Mouse (Mus musculus) embryonic facial prominence, embryonic 14.5 days (tissue): ENCODE results near the gene Olfr550. TPM values are rescaled to one million over a fixed set of nuclear protein-coding genes. Genes with fewer than 3 reads are reported as not detected.
"Not testable (repeated sequence)": the region's sequence is repeated elsewhere in the genome, so short reads cannot be mapped to it uniquely, and the experiment has no call there.

Experiments used
- ATAC-seq: fragments of 200-750 bp; cut with Nextera tagmentation; 2 replicates; pipeline ENCODE4 v1.8.0; 2017; ENCODE audit warnings: low read depth, moderate number of reproducible peaks, moderate TSS enrichment
- DNase-seq: peaks from one replicate; pipeline ENCODE4 v3.0.0-alpha.2; 2015; ENCODE audit warnings: low spot score
- H3K27ac ChIP-seq: fragments of 300-500 bp; sonication (generic); replicated peaks from 2 replicates; pipeline ENCODE4 v1.5.1; 2014; ENCODE audit warnings: low read depth, mild to moderate bottlenecking, low read length, moderate library complexity
- H3K27me3 ChIP-seq: fragments of 300-500 bp; sonication (generic); replicated peaks from 2 replicates; pipeline ENCODE4 v1.6.1; 2014; ENCODE audit warnings: low read length; ENCODE audit not compliant: control insufficient read depth, insufficient read depth
- H3K36me3 ChIP-seq: fragments of 300-500 bp; sonication (generic); 2 replicates; pipeline ENCODE4 v1.6.1; 2014; ENCODE audit warnings: low read length, mixed read lengths; ENCODE audit not compliant: control insufficient read depth, insufficient read depth
- H3K4me1 ChIP-seq: fragments of 300-500 bp; sonication (generic); 2 replicates; pipeline ENCODE4 v1.6.1; 2014; ENCODE audit warnings: antibody characterized with exemption, low read length; ENCODE audit not compliant: control insufficient read depth, insufficient read depth
- H3K4me2 ChIP-seq: fragments of 300-500 bp; sonication (generic); 2 replicates; pipeline ENCODE4 v1.6.1; 2014; ENCODE audit warnings: low read depth, mild to moderate bottlenecking, low read length, moderate library complexity, mixed read lengths
- H3K4me3 ChIP-seq: fragments of 300-500 bp; sonication (generic); 2 replicates; pipeline ENCODE4 v1.5.1; 2014; ENCODE audit warnings: low read depth, mild to moderate bottlenecking, low read length
- H3K9ac ChIP-seq: fragments of 300-500 bp; sonication (generic); 2 replicates; pipeline ENCODE4 v1.6.1; 2014; ENCODE audit warnings: low read depth, mild to moderate bottlenecking, low read length, moderate library complexity, mixed read lengths
- H3K9me3 ChIP-seq: fragments of 300-500 bp; sonication (generic); 2 replicates; pipeline ENCODE4 v1.6.1; 2016; ENCODE audit warnings: low read length; ENCODE audit not compliant: control insufficient read depth
- WGBS: fragments of 180-500 bp; shearing (Covaris S2); extraction: QIAGEN DNeasy Blood & Tissue Kit; methylation state at CpG from one replicate; pipeline ENCODE4 v1.1.7; 2014; 5-methylcytosine and 5-hydroxymethylcytosine counted together
- polyA plus RNA-seq: library from polyadenylated mRNA; unstranded; fragments of >200 nt; fragmentation: Nextera tagmentation; extraction: Ambion mirVana; gene quantifications from 2 replicates; pipeline ENCODE4 v1.2.1, GENCODE M21; 2014

Gene Olfr550
- polyA plus RNA-seq, 1 experiment from 2014 or later = 0.33 TPM

- WGBS = 81% methylated on average over 4 of the region's 4 CpGs
- no peak for ATAC-seq
Measured at GRCm38 (mm10) chr7:102566219-102566618, 5.0 kb upstream of the Olfr550 start.

GRCm38 (mm10) chr7:102573174-102573830, 2.1 kb downstream of the Olfr550 start:
- H3K36me3 ChIP-seq = no peaks in the 10 kb centered on the region
- no peak for DNase-seq
- no peaks in the 10 kb centered on the region for H3K9me3 ChIP-seq
- no peaks in the 10 kb centered on the region for H3K27me3 ChIP-seq
- 77% methylated on average over 3 of the region's 3 CpGs for WGBS
- no peak for ATAC-seq
- no peak overlapping the region for H3K27ac ChIP-seq
- no peaks in the 10 kb centered on the region for H3K4me1 ChIP-seq
- H3K4me2 ChIP-seq = no peak overlapping the region
- H3K9ac ChIP-seq = no peak overlapping the region
- no peak overlapping the region for H3K4me3 ChIP-seq

More at GRCm38 (mm10) chr7:102566219-102566618, 5.0 kb upstream of the Olfr550 start:
- Histone ChIP-seq H3K27me3 (no peaks in the 10 kb centered on the region), H3K36me3 (no peaks in the 10 kb centered on the region), H3K9ac (no peak overlapping the region), H3K4me1 (no peaks in the 10 kb centered on the region), H3K4me2 (no peak overlapping the region), H3K4me3 (no peak overlapping the region), H3K9me3 (no peaks in the 10 kb centered on the region), H3K27ac (no peak overlapping the region)
- no peak for DNase-seq

- Histone ChIP-seq H3K27me3 (no peaks in the 10 kb centered on the region), H3K9ac (no peak overlapping the region), H3K4me2 (no peak overlapping the region), H3K27ac (no peak overlapping the region), H3K9me3 (no peaks in the 10 kb centered on the region), H3K36me3 (no peaks in the 10 kb centered on the region), H3K4me3 (no peak overlapping the region), H3K4me1 (no peaks in the 10 kb centered on the region)
- 57% methylated on average over 6 of the region's 6 CpGs for WGBS
- DNase-seq (no peak), ATAC-seq (no peak)
Measured at GRCm38 (mm10) chr7:102575998-102576397, 4.8 kb downstream of the Olfr550 start.

- no peak for DNase-seq
- WGBS = 92% methylated on average over 3 of the region's 3 CpGs
- H3K27me3 ChIP-seq = no peaks in the 10 kb centered on the region
Measured at GRCm38 (mm10) chr7:102591786-102592185, 20.5 kb downstream of the Olfr550 start, which contains the start of gene Olfr551. Olfr551 (minus strand) TSS chr7:102591886.

GRCm38 (mm10) chr7:102597378-102598031, 26.3 kb downstream of the Olfr550 start, which contains the start of gene Olfr552:
Olfr552 (plus strand) TSS chr7:102597770.
- Histone ChIP-seq H3K9me3 (no peaks in the 10 kb centered on the region), H3K4me3 (no peak within 1 kb of the TSS), H3K4me2 (no peak within 1 kb of the TSS), H3K9ac (no peak within 1 kb of the TSS), H3K4me1 (no peaks in the 10 kb centered on the region), H3K36me3 (no peaks in the 10 kb centered on the region), H3K27me3 (no peaks in the 10 kb centered on the region), H3K27ac (no peak within 1 kb of the TSS)
- DNase-seq = no peak
- ATAC-seq = no peak
- 44% methylated on average over 1 of the region's 1 CpGs for WGBS

More at GRCm38 (mm10) chr7:102591786-102592185, 20.5 kb downstream of the Olfr550 start, which contains the start of gene Olfr551:
- H3K4me2 ChIP-seq = no peak within 1 kb of the TSS
- H3K27ac ChIP-seq = no peak within 1 kb of the TSS
- no peak within 1 kb of the TSS for H3K9ac ChIP-seq
- no peak within 1 kb of the TSS for H3K4me3 ChIP-seq
- H3K36me3 ChIP-seq = no peaks in the 10 kb centered on the region
- no peak for ATAC-seq
- no peaks in the 10 kb centered on the region for H3K4me1 ChIP-seq
- no peaks in the 10 kb centered on the region for H3K9me3 ChIP-seq

- H3K4me3 ChIP-seq = no peak within 1 kb of the TSS
- ATAC-seq (no peak), DNase-seq (no peak)
- H3K9me3 ChIP-seq = no peaks in the 10 kb centered on the region
- H3K4me2 ChIP-seq = no peak within 1 kb of the TSS
- H3K27me3 ChIP-seq = no peaks in the 10 kb centered on the region
- no peaks in the 10 kb centered on the region for H3K36me3 ChIP-seq
- no peak within 1 kb of the TSS for H3K9ac ChIP-seq
- no peak within 1 kb of the TSS for H3K27ac ChIP-seq
- no peaks in the 10 kb centered on the region for H3K4me1 ChIP-seq
Measured at GRCm38 (mm10) chr7:102618118-102618517, 46.9 kb downstream of the Olfr550 start, which contains the start of gene Olfr553. Olfr553 (minus strand) TSS chr7:102618218.

- no peak overlapping the region for H3K4me3 ChIP-seq
- WGBS = 48% methylated on average over 5 of the region's 5 CpGs
- DNase-seq = peak; percentile 60
- H3K27me3 ChIP-seq = no peaks in the 10 kb centered on the region
- ATAC-seq = no peak
- H3K4me1 ChIP-seq = no peaks in the 10 kb centered on the region
- no peak overlapping the region for H3K27ac ChIP-seq
- H3K9ac ChIP-seq = no peak overlapping the region
- no peak overlapping the region for H3K4me2 ChIP-seq
- H3K36me3 ChIP-seq = no peaks in the 10 kb centered on the region
- H3K9me3 ChIP-seq = no peaks in the 10 kb centered on the region
Measured at GRCm38 (mm10) chr7:102619608-102620007, 48.4 kb downstream of the Olfr550 start.

- H3K36me3 ChIP-seq, H3K27me3 ChIP-seq, H3K27ac ChIP-seq, H3K9me3 ChIP-seq, H3K4me3 ChIP-seq, H3K4me2 ChIP-seq, ATAC-seq, H3K9ac ChIP-seq, H3K4me1 ChIP-seq, DNase-seq: not testable (repeated sequence)
- WGBS = 89% methylated on average over 15 of the region's 19 CpGs
Measured at GRCm38 (mm10) chr7:102620368-102620767, 49.1 kb downstream of the Olfr550 start.
